Mouse (Mus musculus): ENCODE data around the gene 2310022B05Rik. TPM values are rescaled to one million over a fixed set of nuclear protein-coding genes. Genes with fewer than 3 reads are reported as not detected.

The 2310022B05Rik gene
- total RNA-seq (2012; rRNA removed) (5.7 and 6.2 TPM in 2 replicates), polyA plus RNA-seq (2012; ENCODE audit: insufficient read depth in 1 of 2, insufficient read length in 2 of 2, low read depth in 1 of 2, low replicate concordance in 2 of 2, missing spikeins in 1 of 2) (10 to 100 TPM in 1 of 2 experiments, not detected in 1; 27.0 TPM)

- H3K27me3 ChIP-seq (ENCODE audit: control insufficient read depth in 1 of 2, insufficient read depth in 2 of 2, low read length in 2 of 2) = no peaks in the 10 kb centered on the region
- peak within 1 kb of the TSS; percentile 45 for H3K27ac ChIP-seq (ENCODE audit: control insufficient read depth, low read depth, low read length)
- peak; percentile 79 for DNase-seq (ENCODE audit: low read depth, low spot score)
Measured at GRCm38 (mm10) chr8:124663112-124663873, at the start of gene 2310022B05Rik. TSS of gene 2310022B05Rik (minus strand) at chr8:124663369.

GRCm38 (mm10) chr8:124705823-124706222 is 42.7 kb upstream of the 2310022B05Rik start:
- peaks cover 0 to 3% of the 10 kb centered on the region in 2 experiments for H3K36me3 ChIP-seq (ENCODE audit: control insufficient read depth in 1 of 2, insufficient read depth in 2 of 2, low read length in 2 of 2)
- no peak overlapping the region for H3K4me3 ChIP-seq (ENCODE audit: control insufficient read depth in 1 of 2, insufficient read depth in 1 of 2, low read depth in 2 of 2, low read length in 2 of 2)
- H3K27me3 ChIP-seq (ENCODE audit: control insufficient read depth in 1 of 2, insufficient read depth in 2 of 2, low read length in 2 of 2) = no peaks in the 10 kb centered on the region
- no peak overlapping the region for H3K27ac ChIP-seq (ENCODE audit: control insufficient read depth, low read depth, low read length)
- H3K4me1 ChIP-seq (ENCODE audit: control insufficient read depth in 1 of 2, insufficient read depth in 2 of 2, low read length in 2 of 2) = peaks cover 4 to 6% of the 10 kb centered on the region in 2 experiments; a peak in 3 of 4 replicates
- no peak for DNase-seq (ENCODE audit: low read depth, low spot score)
- H3K79me2 ChIP-seq (ENCODE audit: control insufficient read depth, insufficient read depth, low read length, poor library complexity) = no peaks in the 10 kb centered on the region
- no peak overlapping the region for H3K9ac ChIP-seq (ENCODE audit: control insufficient read depth, low read depth, low read length, poor library complexity, severe bottlenecking)
- no peaks in the 10 kb centered on the region for H3K9me3 ChIP-seq (replicated peaks; ENCODE audit: insufficient read depth, low read length)
- TF ChIP-seq HCFC1 (IDR thresholded peaks at IDR 0.05; ENCODE audit: low read depth, low read length) = no peak
- no peak for TF ChIP-seq MAFK (IDR thresholded peaks at IDR 0.05; ENCODE audit: borderline replicate concordance, low read depth, low read length)
- TF ChIP-seq ZC3H11A (IDR thresholded peaks at IDR 0.05; ENCODE audit: low read depth, low read length) = no peak
- no peak for TF ChIP-seq NELFE (IDR thresholded peaks at IDR 0.05; ENCODE audit: low read depth, low read length)
- no peak for TF ChIP-seq POLR2A (IDR thresholded peaks at IDR 0.05; ENCODE audit: control insufficient read depth in 1 of 2, insufficient read depth in 1 of 2, low read depth in 1 of 2, low read length in 2 of 2, poor library complexity in 1 of 2)
- TF ChIP-seq USF1 (IDR thresholded peaks at IDR 0.05; ENCODE audit: low read depth, low read length) = no peak
- TF ChIP-seq ZKSCAN1 (IDR thresholded peaks at IDR 0.05; ENCODE audit: low read depth, low read length) = no peak
- no peak for TF ChIP-seq CHD1 (IDR thresholded peaks at IDR 0.05; ENCODE audit: low read depth, low read length)
- TF ChIP-seq MAZ (IDR thresholded peaks at IDR 0.05; ENCODE audit: low read depth, low read length) = no peak
- TF ChIP-seq TAL1 (IDR thresholded peaks at IDR 0.05; ENCODE audit: low read length) = no peak
- no peak for TF ChIP-seq GABPA (IDR thresholded peaks at IDR 0.05; ENCODE audit: low read depth, low read length)
- TF ChIP-seq USF2 (IDR thresholded peaks at IDR 0.05; ENCODE audit: borderline replicate concordance in 1 of 2, insufficient read depth in 1 of 2, low read depth in 1 of 2, low read length in 2 of 2) = no peak
- TF ChIP-seq POLR2AphosphoS5 (IDR thresholded peaks at IDR 0.05; ENCODE audit: borderline replicate concordance, low read depth, low read length) = no peak
- no peak for TF ChIP-seq POLR2AphosphoS2 (IDR thresholded peaks at IDR 0.05; ENCODE audit: low read length)

More at GRCm38 (mm10) chr8:124663112-124663873, at the start of gene 2310022B05Rik:
- H3K79me2 ChIP-seq (ENCODE audit: control insufficient read depth, insufficient read depth, low read length, poor library complexity) = peaks cover 3% of the 10 kb centered on the region
- H3K36me3 ChIP-seq (ENCODE audit: control insufficient read depth in 1 of 2, insufficient read depth in 2 of 2, low read length in 2 of 2) = peaks cover 0 to 11% of the 10 kb centered on the region in 2 experiments; a peak in 1 of 4 replicates
- TF ChIP-seq ELF1 (IDR thresholded peaks at IDR 0.05; ENCODE audit: low read depth, low read length) = no peak
- TF ChIP-seq MAX (IDR thresholded peaks at IDR 0.05; ENCODE audit: low read length) = peak; percentile 88
- TF ChIP-seq CHD1 (IDR thresholded peaks at IDR 0.05; ENCODE audit: low read depth, low read length) = no peak
- TF ChIP-seq POLR2AphosphoS5 (IDR thresholded peaks at IDR 0.05; ENCODE audit: borderline replicate concordance, low read depth, low read length) = no peak
- TF ChIP-seq NRF1 (IDR thresholded peaks at IDR 0.05; ENCODE audit: insufficient read depth, low read depth, low read length, poor library complexity, severe bottlenecking) = no peak
- no peak for TF ChIP-seq KAT2A (conservative IDR thresholded peaks at IDR 0.05; ENCODE audit: low read depth, low read length)
- no peak for TF ChIP-seq RAD21 (IDR thresholded peaks at IDR 0.05; ENCODE audit: low read depth, low read length)
- no peak for TF ChIP-seq CHD2 (IDR thresholded peaks at IDR 0.05; ENCODE audit: low read length)
- TF ChIP-seq GATA1 (IDR thresholded peaks at IDR 0.05; ENCODE audit: low read depth, low read length) = no peak
- no peak for TF ChIP-seq MAZ (IDR thresholded peaks at IDR 0.05; ENCODE audit: low read depth, low read length)
- peak; percentile 55; the same call in 1 of the 2 replicates for TF ChIP-seq USF1 (IDR thresholded peaks at IDR 0.05; ENCODE audit: low read depth, low read length)
- peak; percentile 92 for TF ChIP-seq BHLHE40 (IDR thresholded peaks at IDR 0.05; ENCODE audit: borderline replicate concordance, low read depth, low read length)
- TF ChIP-seq SIN3A (IDR thresholded peaks at IDR 0.05; ENCODE audit: low read length) = no peak
- TF ChIP-seq MAFK (IDR thresholded peaks at IDR 0.05; ENCODE audit: borderline replicate concordance, low read depth, low read length) = no peak
- TF ChIP-seq MYC (IDR thresholded peaks at IDR 0.05; ENCODE audit: low read depth, low read length) = peak; percentile 76
- no peak for TF ChIP-seq POLR2AphosphoS2 (IDR thresholded peaks at IDR 0.05; ENCODE audit: low read length)
- peak; percentile 83 for TF ChIP-seq MXI1 (IDR thresholded peaks at IDR 0.05; ENCODE audit: low read depth, low read length)
- no peak; the same call in 1 of the 2 replicates for TF ChIP-seq TCF12 (IDR thresholded peaks at IDR 0.05; ENCODE audit: low read depth, low read length)
- no peak for TF ChIP-seq ETS1 (IDR thresholded peaks at IDR 0.05; ENCODE audit: low read depth, low read length)
- TF ChIP-seq E2F4 (IDR thresholded peaks at IDR 0.05; ENCODE audit: borderline replicate concordance, low read depth, low read length) = no peak
- TF ChIP-seq MYB (IDR thresholded peaks at IDR 0.05; ENCODE audit: low read depth, low read length) = no peak
- no peak for TF ChIP-seq MEF2A (IDR thresholded peaks at IDR 0.05; ENCODE audit: extremely low read depth, insufficient replicate concordance, low read depth, low read length, poor library complexity, severe bottlenecking)
- TF ChIP-seq NELFE (IDR thresholded peaks at IDR 0.05; ENCODE audit: low read depth, low read length) = peak; percentile 63
- no peak for TF ChIP-seq ZNF384 (IDR thresholded peaks at IDR 0.05; ENCODE audit: low read depth, low read length)
- TF ChIP-seq UBTF (IDR thresholded peaks at IDR 0.05; ENCODE audit: borderline replicate concordance, insufficient read depth, low read depth, low read length) = no peak
- no peak for TF ChIP-seq ZMIZ1 (IDR thresholded peaks at IDR 0.05; ENCODE audit: low read depth, low read length)
- TF ChIP-seq USF2 (IDR thresholded peaks at IDR 0.05; ENCODE audit: borderline replicate concordance in 1 of 2, insufficient read depth in 1 of 2, low read depth in 1 of 2, low read length in 2 of 2) = no peak
- no peak for TF ChIP-seq TBP (IDR thresholded peaks at IDR 0.05; ENCODE audit: low read depth, low read length)
- no peak for TF ChIP-seq ZKSCAN1 (IDR thresholded peaks at IDR 0.05; ENCODE audit: low read depth, low read length)
- no peak for TF ChIP-seq RCOR1 (IDR thresholded peaks at IDR 0.05; ENCODE audit: low read depth, low read length)
- no peak for TF ChIP-seq CTCF (IDR thresholded peaks at IDR 0.05 in 2 of 3, conservative IDR thresholded peaks at IDR 0.05 in 1 of 3; ENCODE audit: control insufficient read depth in 1 of 3, insufficient read depth in 1 of 3, low read depth in 2 of 3, low read length in 3 of 3, poor library complexity in 1 of 3, severe bottlenecking in 1 of 3)
- 0 out of 2 replicates have a peak, but pooled peaks have one; percentile 32 for TF ChIP-seq HCFC1 (IDR thresholded peaks at IDR 0.05; ENCODE audit: low read depth, low read length)
- peak; percentile 59 to 90; a peak in 2 of 4 replicates for TF ChIP-seq POLR2A (IDR thresholded peaks at IDR 0.05; ENCODE audit: control insufficient read depth in 1 of 2, insufficient read depth in 1 of 2, low read depth in 1 of 2, low read length in 2 of 2, poor library complexity in 1 of 2)
- no peaks in the 10 kb centered on the region for H3K9me3 ChIP-seq (replicated peaks; ENCODE audit: insufficient read depth, low read length)
- H3K4me3 ChIP-seq (ENCODE audit: control insufficient read depth in 1 of 2, insufficient read depth in 1 of 2, low read depth in 2 of 2, low read length in 2 of 2) = peak within 1 kb of the TSS; percentile 87 to 95
- H3K9ac ChIP-seq (ENCODE audit: control insufficient read depth, low read depth, low read length, poor library complexity, severe bottlenecking) = peak within 1 kb of the TSS; percentile 96
- peaks cover 2 to 13% of the 10 kb centered on the region in 2 experiments; a peak in 3 of 4 replicates for H3K4me1 ChIP-seq (ENCODE audit: control insufficient read depth in 1 of 2, insufficient read depth in 2 of 2, low read length in 2 of 2)

Data from MEL (cell line).